Mouse (Mus musculus) midbrain, embryonic 14.5 days (tissue): ENCODE results near the gene Pet100. TPM values are rescaled to one million over a fixed set of nuclear protein-coding genes. Genes with fewer than 3 reads are reported as not detected.
"Not testable (repeated sequence)": the region's sequence is repeated elsewhere in the genome, so short reads cannot be mapped to it uniquely, and the experiment has no call there.

Experiments
- ATAC-seq: fragments of 200-750 bp; cut with Nextera tagmentation; 2 replicates; pipeline ENCODE4 v1.8.0; 2017; ENCODE audit warnings: moderate number of reproducible peaks, moderate library complexity; ENCODE audit not compliant: low FRiP score, low TSS enrichment
- DNase-seq: peaks from one replicate; pipeline ENCODE4 v3.0.0-alpha.2; 2015
- H3K27ac ChIP-seq: fragments of 300-500 bp; sonication (generic); replicated peaks from 2 replicates; pipeline ENCODE4 v1.5.1; 2014; ENCODE audit warnings: mild to moderate bottlenecking, low read depth, low read length, moderate library complexity
- H3K27me3 ChIP-seq: fragments of 300-500 bp; sonication (generic); 2 replicates; pipeline ENCODE4 v1.6.1; 2014; ENCODE audit warnings: low read length, control low read depth, mixed read lengths; ENCODE audit not compliant: control insufficient read depth, insufficient read depth
- H3K36me3 ChIP-seq: fragments of 300-500 bp; sonication (generic); 2 replicates; pipeline ENCODE4 v1.6.1; 2014; ENCODE audit warnings: low read length, control low read depth; ENCODE audit not compliant: control insufficient read depth, insufficient read depth
- H3K4me1 ChIP-seq: fragments of 300-500 bp; sonication (generic); 2 replicates; pipeline ENCODE4 v1.6.1; 2014; ENCODE audit warnings: mild to moderate bottlenecking, antibody characterized with exemption, low read length, control low read depth; ENCODE audit not compliant: control insufficient read depth, insufficient read depth
- H3K4me2 ChIP-seq: fragments of 300-500 bp; sonication (generic); 2 replicates; pipeline ENCODE4 v1.6.1; 2014; ENCODE audit warnings: mild to moderate bottlenecking, low read length, moderate library complexity
- H3K4me3 ChIP-seq: fragments of 300-500 bp; sonication (generic); replicated peaks from 2 replicates; pipeline ENCODE4 v1.5.1; 2014; ENCODE audit warnings: low read depth, low read length
- H3K9ac ChIP-seq: fragments of 300-500 bp; sonication (generic); replicated peaks from 2 replicates; pipeline ENCODE4 v1.6.1; 2014; ENCODE audit warnings: mild to moderate bottlenecking, low read length, moderate library complexity
- H3K9me3 ChIP-seq: fragments of 300-500 bp; sonication (generic); 2 replicates; pipeline ENCODE4 v1.6.1; 2016; ENCODE audit warnings: low read length, control low read depth, mixed read lengths; ENCODE audit not compliant: control insufficient read depth
- WGBS: fragments of 180-500 bp; shearing (Covaris S2); extraction: QIAGEN DNeasy Blood & Tissue Kit; methylation state at CpG from one replicate; pipeline ENCODE4 v1.1.7; 2014; 5-methylcytosine and 5-hydroxymethylcytosine counted together
- polyA plus RNA-seq: library from polyadenylated mRNA; unstranded; fragments of >200 nt; fragmentation: Nextera tagmentation; extraction: Ambion mirVana; gene quantifications from 2 replicates; pipeline ENCODE4 v1.2.1, GENCODE M21; 2014

The Pet100 gene
- 95.5 and 103 TPM in 2 replicates for polyA plus RNA-seq

- DNase-seq, result peak; percentile 100
- Histone ChIP-seq H3K27ac (no peak within 1 kb of the TSS), H3K9ac (peak within 1 kb of the TSS; percentile 69), H3K4me3 (peak within 1 kb of the TSS; percentile 75), H3K4me2 (peak within 1 kb of the TSS; percentile 93), H3K36me3 (peaks cover 25% of the 10 kb centered on the region), H3K4me1 (peaks cover 12% of the 10 kb centered on the region), H3K9me3 (no peaks in the 10 kb centered on the region), H3K27me3 (no peaks in the 10 kb centered on the region)
- peak; percentile 98 for ATAC-seq
- WGBS, result under 1% methylated on average over 37 of the region's 37 CpGs
These were observed at the start of gene Pet100, which contains the start of gene Xab2 for GRCm38 (mm10) chr8:3621199-3621970. TSS of gene Pet100 (plus strand) at chr8:3621548. TSS of gene Xab2 (minus strand) at chr8:3621316.

DNA sequence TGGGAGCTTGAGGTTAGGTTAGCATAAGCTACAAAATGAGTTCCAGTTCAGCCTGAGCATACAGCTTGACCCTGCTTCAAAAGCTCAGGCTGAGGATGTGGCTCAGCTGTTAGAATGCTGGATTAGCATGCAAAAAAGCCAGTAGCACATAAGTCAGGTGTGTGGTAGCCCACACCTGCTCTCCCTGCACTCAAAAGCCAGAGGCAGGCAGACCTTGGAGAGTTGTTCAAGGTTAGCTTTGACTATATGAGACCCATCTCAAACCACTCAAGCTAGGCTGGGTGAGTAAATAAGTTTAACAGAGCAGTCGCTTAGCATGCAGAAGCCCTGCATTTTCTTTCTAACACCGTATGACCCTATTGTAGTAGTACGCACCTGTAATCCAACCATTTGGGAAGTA lies 46.8 kb upstream of the Pet100 start:
- ATAC-seq, result no peak
- no peaks in the 10 kb centered on the region for H3K4me1 ChIP-seq
- 92% methylated on average over 3 of the region's 3 CpGs for WGBS
- no peaks in the 10 kb centered on the region for H3K27me3 ChIP-seq
- no peak overlapping the region for H3K4me2 ChIP-seq
- no peak overlapping the region for H3K9ac ChIP-seq
- no peaks in the 10 kb centered on the region for H3K9me3 ChIP-seq
- H3K36me3 ChIP-seq, result no peaks in the 10 kb centered on the region
- H3K27ac ChIP-seq, result no peak overlapping the region
- no peak overlapping the region for H3K4me3 ChIP-seq
- no peak for DNase-seq

GRCm38 (mm10) chr8:3576211-3576960 lies 45.0 kb upstream of the Pet100 start:
- Histone ChIP-seq H3K4me1 (no peaks in the 10 kb centered on the region), H3K36me3 (no peaks in the 10 kb centered on the region), H3K9me3 (no peaks in the 10 kb centered on the region), H3K27ac (no peak overlapping the region), H3K4me2 (no peak overlapping the region), H3K9ac (no peak overlapping the region), H3K4me3 (no peak overlapping the region), H3K27me3 (no peaks in the 10 kb centered on the region)
- ATAC-seq (no peak), DNase-seq (no peak)
- 83% methylated on average over 15 of the region's 15 CpGs for WGBS

DNA sequence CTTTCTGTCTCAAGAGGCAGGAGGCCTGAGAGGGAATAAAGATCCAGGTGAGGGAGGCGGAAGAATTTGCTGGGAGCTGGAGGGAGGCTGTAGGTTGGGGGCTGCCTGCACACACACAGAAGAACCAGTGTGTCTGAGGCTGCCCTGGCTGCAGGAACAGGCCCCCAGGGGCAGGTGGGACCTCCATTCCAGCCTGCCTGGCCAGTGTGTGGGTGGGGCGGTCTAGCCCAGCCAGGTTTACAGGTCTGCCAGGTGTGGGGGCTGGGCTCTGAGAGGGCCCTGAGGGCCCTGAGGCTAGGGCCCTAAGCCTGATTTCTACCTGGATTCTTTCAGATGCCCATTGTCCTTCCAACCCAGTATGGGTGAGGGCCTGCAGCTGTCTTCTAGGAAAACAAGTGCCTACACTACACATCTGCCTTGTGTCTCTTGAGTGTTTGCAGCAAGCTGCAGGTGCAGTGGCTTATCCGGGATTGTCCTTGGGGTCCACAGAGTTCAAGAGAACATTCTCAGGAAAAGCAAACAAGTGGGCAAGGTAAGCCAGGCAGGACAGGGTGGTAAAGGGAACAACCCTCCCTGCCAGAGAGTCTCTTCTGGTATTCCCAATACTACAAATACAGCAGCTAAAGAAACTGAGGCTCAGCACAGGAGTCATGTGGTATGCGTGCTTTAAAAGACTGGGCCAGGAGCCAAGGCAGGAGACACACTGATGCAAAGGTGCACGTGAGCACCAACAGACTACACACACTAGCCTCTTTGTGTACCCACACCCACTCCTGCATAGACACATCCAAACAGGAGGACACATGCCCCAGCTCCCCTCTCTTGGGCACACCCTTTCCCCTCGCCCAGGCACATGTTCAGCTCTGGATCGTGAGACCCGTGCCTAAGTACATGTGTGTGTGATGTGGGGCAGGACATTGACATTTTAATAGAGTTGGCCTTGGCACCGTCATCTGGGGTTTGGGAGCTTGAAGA lies 41.7 kb upstream of the Pet100 start:
- no peaks in the 10 kb centered on the region for H3K9me3 ChIP-seq
- no peak overlapping the region for H3K27ac ChIP-seq
- WGBS, result 87% methylated on average over 9 of the region's 9 CpGs
- H3K4me2 ChIP-seq, result no peak overlapping the region
- DNase-seq (no peak), ATAC-seq (peak; percentile 43)
- no peaks in the 10 kb centered on the region for H3K4me1 ChIP-seq
- no peaks in the 10 kb centered on the region for H3K27me3 ChIP-seq
- H3K9ac ChIP-seq, result no peak overlapping the region
- H3K4me3 ChIP-seq, result no peak overlapping the region
- H3K36me3 ChIP-seq, result no peaks in the 10 kb centered on the region

DNA sequence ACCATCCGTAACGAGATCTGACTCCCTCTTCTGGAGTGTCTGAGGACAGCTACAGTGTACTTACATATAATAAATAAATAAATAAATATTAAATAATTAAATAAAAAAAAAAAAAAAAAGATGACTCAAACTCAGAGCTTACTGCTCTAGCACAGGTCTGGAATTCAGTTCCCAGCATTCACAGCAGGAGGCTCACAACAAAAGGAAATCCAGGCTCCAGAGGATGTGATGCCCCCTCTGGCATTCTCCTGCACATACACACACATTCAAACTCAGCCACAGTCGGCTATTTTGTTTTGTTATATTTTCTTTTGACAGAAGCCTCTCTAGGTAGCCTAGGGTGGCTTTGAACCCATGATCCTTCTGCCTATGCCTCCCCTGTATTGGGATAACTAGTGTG lies 39.4 kb upstream of the Pet100 start:
- not testable (repeated sequence) for ATAC-seq, H3K9me3 ChIP-seq

DNA sequence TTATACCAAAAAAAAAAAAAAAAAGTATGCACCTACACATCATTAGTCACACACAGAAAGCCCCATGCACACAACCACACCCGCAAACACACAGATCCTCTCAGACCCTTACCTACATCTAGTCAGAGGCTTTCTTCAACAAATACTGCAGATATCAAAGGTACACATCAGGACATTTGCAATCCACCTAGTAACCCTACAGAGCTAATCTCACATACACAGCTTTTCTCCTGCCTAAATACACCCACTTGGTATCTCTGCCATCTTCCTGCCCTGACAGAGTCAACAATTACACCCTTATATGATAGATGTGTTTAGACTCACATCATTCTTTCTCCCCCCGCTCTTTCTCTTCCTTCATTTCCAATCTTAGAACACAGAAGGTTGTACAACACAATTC lies 34.9 kb upstream of the Pet100 start:
- Histone ChIP-seq H3K4me1 (no peaks in the 10 kb centered on the region), H3K27me3 (no peaks in the 10 kb centered on the region), H3K36me3 (no peaks in the 10 kb centered on the region), H3K4me3 (no peak overlapping the region), H3K4me2 (no peak overlapping the region), H3K27ac (no peak overlapping the region), H3K9ac (no peak overlapping the region), H3K9me3 (no peaks in the 10 kb centered on the region)
- 99% methylated on average over 2 of the region's 2 CpGs for WGBS
- no peak for ATAC-seq
- DNase-seq, result no peak

More for the DNA sequence above, 39.4 kb upstream of the Pet100 start:
- H3K4me2 ChIP-seq, H3K4me1 ChIP-seq, H3K9ac ChIP-seq, H3K27me3 ChIP-seq, H3K27ac ChIP-seq, H3K4me3 ChIP-seq, H3K36me3 ChIP-seq, DNase-seq: not testable (repeated sequence)
- WGBS, result 76% methylated on average over 1 of the region's 3 CpGs

GRCm38 (mm10) chr8:3586993-3587390 lies 34.4 kb upstream of the Pet100 start, which contains the start of gene Camsap3:
TSS of gene Camsap3 (plus strand) at chr8:3587293.
- Histone ChIP-seq H3K36me3 (no peaks in the 10 kb centered on the region), H3K27ac (peak within 1 kb of the TSS; percentile 83), H3K27me3 (no peaks in the 10 kb centered on the region), H3K4me1 (no peaks in the 10 kb centered on the region), H3K9ac (peak within 1 kb of the TSS; percentile 96), H3K4me2 (peak within 1 kb of the TSS; percentile 57), H3K9me3 (no peaks in the 10 kb centered on the region), H3K4me3 (peak within 1 kb of the TSS; percentile 84)
- 1% methylated on average over 7 of the region's 7 CpGs for WGBS
- ATAC-seq (no peak), DNase-seq (no peak)
